ENCODE assay signal across 8 mouse cellular contexts in genomic region chr2:118554356-118554990, GRCm38 (mm10). TPM values are rescaled to one million over a fixed set of nuclear protein-coding genes. Genes with fewer than 3 reads are reported as not detected.
DNase-seq lines count a peak whose midpoint lies in the region; ATAC-seq and TF ChIP-seq lines count a peak whose summit lies in the region.
"Not testable (repeated sequence)": the region's sequence is repeated elsewhere in the genome, so short reads cannot be mapped to it uniquely, and the experiment has no call there.

No protein-coding gene starts in this region.

- H3K27ac ChIP-seq in gastrocnemius, adult 2 months = peak overlapping the region; percentile 95
- H3K27ac ChIP-seq in hindbrain, embryonic 14.5 days = peak overlapping the region; percentile 45; the same call in 1 of the 2 replicates
- H3K27ac ChIP-seq in stomach, embryonic 16.5 days (ENCODE audit: low read length) = peak overlapping the region; percentile 55; the same call in 1 of the 2 replicates

- peak; percentile 65 to 73 for DNase-seq in CD8-positive naive resting alpha-beta T cell, adult 2 months (ENCODE audit: low read depth in 2 of 2, low spot score in 2 of 2)
- DNase-seq in cerebellum, postnatal 36 days = peak; percentile 31 to 43
- peak; percentile 51 for DNase-seq in gastrocnemius, adult 2 months
- not testable (repeated sequence) for DNase-seq in hindbrain, embryonic 14.5 days (ENCODE audit: low spot score)
- peak; percentile 54 to 62 for DNase-seq in kidney, postnatal 4 days
- DNase-seq in lung, adult 2 months = peak; percentile 47

- not testable (repeated sequence) for H3K27me3 ChIP-seq in hindbrain, embryonic 14.5 days (ENCODE audit: control insufficient read depth, insufficient read depth, low read length); myocyte (ENCODE audit: control insufficient read depth, insufficient read depth, insufficient read length); stomach, embryonic 16.5 days (ENCODE audit: control insufficient read depth, insufficient read depth, low read length)

- not testable (repeated sequence) for TF ChIP-seq CTCF in gastrocnemius, adult 2 months (IDR thresholded peaks at IDR 0.05); lung, adult 2 months (IDR thresholded peaks at IDR 0.05; ENCODE audit: insufficient read depth, low read length)

- not testable (repeated sequence) for H3K79me2 ChIP-seq in myocyte (ENCODE audit: control insufficient read depth, insufficient read depth)

- peak; percentile 21; the same call in 1 of the 2 replicates for TF ChIP-seq POLR2A in lung, adult 2 months (IDR thresholded peaks at IDR 0.05; ENCODE audit: borderline replicate concordance, extremely low read depth, low read depth, low read length)
- not testable (repeated sequence) for TF ChIP-seq POLR2A in myocyte (IDR thresholded peaks at IDR 0.05; ENCODE audit: insufficient read length, low read depth)

- not testable (repeated sequence) for H3K36me3 ChIP-seq in hindbrain, embryonic 14.5 days (replicated peaks; ENCODE audit: control insufficient read depth, insufficient read depth); myocyte (ENCODE audit: control insufficient read depth, insufficient read depth); stomach, embryonic 16.5 days (ENCODE audit: control insufficient read depth, insufficient read depth, low read length)

- H3K4me2 ChIP-seq in hindbrain, embryonic 14.5 days (replicated peaks) = peak overlapping the region; percentile 53
- peak overlapping the region; percentile 12 for H3K4me2 ChIP-seq in myocyte (ENCODE audit: low read depth)
- peak overlapping the region; percentile 39 for H3K4me2 ChIP-seq in stomach, embryonic 16.5 days (ENCODE audit: low read depth, low read length)

- peak overlapping the region; percentile 77 for H3K4me3 ChIP-seq in gastrocnemius, adult 2 months
- H3K4me3 ChIP-seq in hindbrain, embryonic 14.5 days (replicated peaks; ENCODE audit: low read length) = peak overlapping the region; percentile 40
- H3K4me3 ChIP-seq in lung, adult 2 months (replicated peaks; ENCODE audit: extremely low read depth, low read depth, low read length) = peak overlapping the region; percentile 76
- H3K4me3 ChIP-seq in myocyte = not testable (repeated sequence)
- H3K4me3 ChIP-seq in stomach, embryonic 16.5 days (replicated peaks; ENCODE audit: low read length) = peak overlapping the region; percentile 43

- not testable (repeated sequence) for H3K9me3 ChIP-seq in hindbrain, embryonic 14.5 days (ENCODE audit: control insufficient read depth, low read length); stomach, embryonic 16.5 days (replicated peaks; ENCODE audit: control insufficient read depth, low read length)

- not testable (repeated sequence) for H3K4me1 ChIP-seq in hindbrain, embryonic 14.5 days (replicated peaks; ENCODE audit: control insufficient read depth, insufficient read depth, low read length); lung, adult 2 months (ENCODE audit: control insufficient read depth, insufficient read depth, low read length); stomach, embryonic 16.5 days (ENCODE audit: control insufficient read depth, insufficient read depth, low read length)

- peak overlapping the region; percentile 53 for H3K9ac ChIP-seq in hindbrain, embryonic 14.5 days
- H3K9ac ChIP-seq in stomach, embryonic 16.5 days (ENCODE audit: low read length) = peak overlapping the region; percentile 59

- WGBS in hindbrain, embryonic 14.5 days = 73% methylated on average over 14 of the region's 17 CpGs
- WGBS in lung, adult 2 months = 40% methylated on average over 17 of the region's 17 CpGs
- WGBS in stomach, embryonic 16.5 days = 52% methylated on average over 13 of the region's 17 CpGs

- intact Hi-C loops in gastrocnemius, adult 2 months (cut with DNase I) = not testable (repeated sequence)

- H3ac ChIP-seq in myocyte (ENCODE audit: control insufficient read depth, insufficient read length) = not testable (repeated sequence)

- ATAC-seq in hindbrain, embryonic 14.5 days (ENCODE audit: low FRiP score) = peak; percentile 50; the same call in 1 of the 2 replicates
- ATAC-seq in stomach, embryonic 16.5 days (ENCODE audit: insufficient read depth, low FRiP score) = peak; percentile 27; the same call in 1 of the 2 replicates

TF ChIP-seq in myocyte, 11 proteins besides CTCF, POLR2A, EP300 and RAD21:
- TF ChIP-seq MYOG (IDR thresholded peaks at IDR 0.05; ENCODE audit: control insufficient read depth in 1 of 3, insufficient read depth in 1 of 3, insufficient read length in 2 of 3, low read depth in 2 of 3) (peak in 1 of 3 experiments; percentile 56), MYOD1 (IDR thresholded peaks at IDR 0.05; ENCODE audit: control insufficient read depth in 1 of 3, insufficient read length in 2 of 3, low read depth in 2 of 3) (peak in 1 of 3 experiments; percentile 52)

RNA-seq across cellular contexts. Expression of gene Bmf, which starts 5.0 kb away (rescaled TPM):
- total RNA-seq in gastrocnemius, adult 2 months (2021) = 1 to 10 TPM; 3.3 to 6.2 TPM
- polyA plus RNA-seq in hindbrain, embryonic 14.5 days (2014; fragmentation: Nextera tagmentation; extraction: Ambion mirVana) = 3.3 and 3.8 TPM in 2 replicates
- 31.5 and 35.9 TPM in 2 replicates for polyA plus RNA-seq in lung, adult 2 months (2012; rRNA removed)
- 4.8 TPM for polyA plus RNA-seq in myocyte (2012; fragmentation: generic; extraction: Trizol)
- polyA plus RNA-seq in stomach, embryonic 16.5 days (2015; fragmentation: Nextera tagmentation; extraction: Ambion mirVana) = 4.2 and 4.4 TPM in 2 replicates

RNA-seq across cellular contexts. Expression of gene Bub1b, which starts 43.5 kb away (rescaled TPM):
- under 1 TPM; 0.25 to 0.38 TPM for total RNA-seq in gastrocnemius, adult 2 months (2021)
- polyA plus RNA-seq in hindbrain, embryonic 14.5 days (2014; fragmentation: Nextera tagmentation; extraction: Ambion mirVana) = 11.8 and 15.6 TPM in 2 replicates
- 1.0 and 2.7 TPM in 2 replicates for polyA plus RNA-seq in lung, adult 2 months (2012; rRNA removed)
- polyA plus RNA-seq in myocyte (2012; fragmentation: generic; extraction: Trizol) = 25.6 TPM
- 66.2 and 67.4 TPM in 2 replicates for polyA plus RNA-seq in stomach, embryonic 16.5 days (2015; fragmentation: Nextera tagmentation; extraction: Ambion mirVana)

Comparison
In these comparisons a context has a peak if more than half of its experiments do, and no peak if none do; other contexts are left out.
1. H3K27ac ChIP-seq: peak in every context shown above with its lines; median percentile 95 in gastrocnemius, adult 2 months; 55 in stomach, embryonic 16.5 days; 45 in hindbrain, embryonic 14.5 days.